Mouse (Mus musculus) liver, postnatal 0 days (tissue): Measurements from ENCODE around the gene Olfr20. TPM values are rescaled to one million over a fixed set of nuclear protein-coding genes. Genes with fewer than 3 reads are reported as not detected.
"Not testable (repeated sequence)": the region's sequence is repeated elsewhere in the genome, so short reads cannot be mapped to it uniquely, and the experiment has no call there.

Experiments
- ATAC-seq: fragments of 200-750 bp; cut with Nextera tagmentation; 2 replicates; pipeline ENCODE4 v1.8.0; 2017; ENCODE audit warnings: mild to moderate bottlenecking, moderate library complexity
- DNase-seq: peaks from one replicate; pipeline ENCODE4 v3.0.0-alpha.2; 2016
- H3K27ac ChIP-seq: fragments of 300-500 bp; sonication (generic); 2 replicates; pipeline ENCODE4 v1.5.1; 2014; ENCODE audit warnings: antibody characterized with exemption, moderate library complexity, mild to moderate bottlenecking, low read depth
- H3K27me3 ChIP-seq: fragments of 300-500 bp; sonication (generic); 2 replicates; pipeline ENCODE4 v1.6.1; 2014; ENCODE audit warnings: low read length, control low read depth, mixed read lengths; ENCODE audit not compliant: insufficient read depth
- H3K36me3 ChIP-seq: fragments of 300-500 bp; sonication (generic); replicated peaks from 2 replicates; pipeline ENCODE4 v1.6.1; 2014; ENCODE audit warnings: mild to moderate bottlenecking, control low read depth, low read length, moderate library complexity, mixed read lengths; ENCODE audit not compliant: insufficient read depth
- H3K4me1 ChIP-seq: fragments of 300-500 bp; sonication (generic); 2 replicates; pipeline ENCODE4 v1.6.1; 2014; ENCODE audit warnings: antibody characterized with exemption, mild to moderate bottlenecking, control low read depth; ENCODE audit not compliant: insufficient read depth
- H3K4me2 ChIP-seq: fragments of 300-500 bp; sonication (generic); 2 replicates; pipeline ENCODE4 v1.6.1; 2014; ENCODE audit warnings: low read depth, mild to moderate bottlenecking, low read length, moderate library complexity, mixed read lengths
- H3K4me3 ChIP-seq: fragments of 300-500 bp; sonication (generic); 2 replicates; pipeline ENCODE4 v1.5.1; 2014; ENCODE audit warnings: low read depth, low read length
- H3K9ac ChIP-seq: fragments of 300-500 bp; sonication (generic); replicated peaks from 2 replicates; pipeline ENCODE4 v1.6.1; 2014; ENCODE audit warnings: mild to moderate bottlenecking, moderate library complexity
- H3K9me3 ChIP-seq: fragments of 300-500 bp; sonication (generic); 2 replicates; pipeline ENCODE4 v1.6.1; 2016; ENCODE audit warnings: mild to moderate bottlenecking, control low read depth, low read length, mixed read lengths
- CTCF ChIP-seq: sonication (generic); IDR thresholded peaks from 2 replicates; pipeline ENCODE4 v1.5.1; 2016; ENCODE audit warnings: antibody characterized with exemption, low read depth
- EP300 ChIP-seq: IDR thresholded peaks from 2 replicates; pipeline ENCODE4 v1.6.1; 2016; ENCODE audit warnings: antibody characterized with exemption, low read depth, mild to moderate bottlenecking
- WGBS: fragments of 180-500 bp; shearing (Covaris S2); extraction: QIAGEN DNeasy Blood & Tissue Kit; methylation state at CpG from one replicate; pipeline ENCODE4 v1.1.7; 2014; ENCODE audit not compliant: insufficient replicate concordance; 5-methylcytosine and 5-hydroxymethylcytosine counted together
- polyA plus RNA-seq: library from polyadenylated mRNA; unstranded; fragments of >200 nt; fragmentation: Nextera tagmentation; extraction: Ambion mirVana; gene quantifications from 2 replicates; pipeline ENCODE4 v1.2.1, GENCODE M21; 2015

The Olfr20 gene
- 0.24 TPM in 1 of 2 replicates, not detected in the other for polyA plus RNA-seq

DNA sequence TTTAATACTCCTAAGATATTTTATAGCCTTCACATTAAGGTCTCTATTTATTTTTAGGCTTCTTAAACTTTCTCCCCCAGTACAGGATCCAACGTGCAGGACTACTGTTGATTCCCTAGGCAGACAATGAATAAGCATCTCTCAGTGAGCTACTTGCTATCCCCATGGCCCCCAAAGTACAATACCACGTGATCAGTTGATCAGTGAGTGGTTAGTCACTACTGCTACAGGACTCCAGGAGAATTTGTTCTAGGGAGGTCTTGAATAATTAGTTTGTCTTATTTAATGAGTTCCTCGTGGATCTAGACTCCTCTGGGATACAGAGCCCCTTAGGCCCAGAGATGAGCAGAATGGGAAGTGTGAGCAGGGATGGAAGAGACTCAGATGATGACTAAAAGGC is at the start of gene Olfr20:
Olfr20 (plus strand) TSS at position 301 of the 400 bp plus-strand sequence.
- ATAC-seq, result no peak
- Histone ChIP-seq H3K9me3 (no peaks in the 10 kb centered on the region), H3K27ac (no peak within 1 kb of the TSS)

DNA sequence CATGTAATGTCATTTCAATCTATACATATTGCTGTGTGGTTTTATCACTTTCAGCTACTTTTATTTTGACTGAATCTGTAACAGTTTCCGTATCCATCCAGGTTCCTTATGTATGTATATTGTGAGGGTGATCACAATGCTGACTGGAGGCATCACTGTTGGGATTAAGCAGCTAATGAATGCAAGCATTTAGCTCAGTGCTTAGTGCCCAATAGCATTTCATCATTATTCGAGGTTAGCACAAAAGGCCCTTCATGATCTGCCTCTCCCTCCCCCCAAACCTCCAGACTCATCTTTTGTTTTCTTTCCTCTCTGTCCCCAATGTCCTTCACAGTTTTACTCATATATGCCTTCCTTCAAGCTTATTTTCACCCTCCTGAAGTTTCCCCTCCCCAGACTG is 47.5 kb upstream of the Olfr20 start:
- no peak overlapping the region for H3K9ac ChIP-seq
- TF ChIP-seq EP300, result no peak
- TF ChIP-seq CTCF, result no peak
- H3K27ac ChIP-seq, result no peak overlapping the region
- DNase-seq, result no peak
- H3K36me3 ChIP-seq, result no peaks in the 10 kb centered on the region
- no peaks in the 10 kb centered on the region for H3K9me3 ChIP-seq
- ATAC-seq, result no peak
- no peak overlapping the region for H3K4me3 ChIP-seq
- H3K4me1 ChIP-seq, result no peaks in the 10 kb centered on the region
- WGBS, result 65% methylated on average over 2 of the region's 2 CpGs
- H3K4me2 ChIP-seq, result no peak overlapping the region
- no peaks in the 10 kb centered on the region for H3K27me3 ChIP-seq

More for the DNA sequence above, at the start of gene Olfr20:
- no peak within 1 kb of the TSS for H3K4me2 ChIP-seq
- no peaks in the 10 kb centered on the region for H3K27me3 ChIP-seq
- no peaks in the 10 kb centered on the region for H3K36me3 ChIP-seq
- DNase-seq, result no peak
- WGBS, result 34% methylated on average over 3 of the region's 3 CpGs
- no peaks in the 10 kb centered on the region for H3K4me1 ChIP-seq
- no peak within 1 kb of the TSS for H3K4me3 ChIP-seq
- H3K9ac ChIP-seq, result no peak within 1 kb of the TSS
- no peak for TF ChIP-seq EP300
- TF ChIP-seq CTCF, result no peak

DNA sequence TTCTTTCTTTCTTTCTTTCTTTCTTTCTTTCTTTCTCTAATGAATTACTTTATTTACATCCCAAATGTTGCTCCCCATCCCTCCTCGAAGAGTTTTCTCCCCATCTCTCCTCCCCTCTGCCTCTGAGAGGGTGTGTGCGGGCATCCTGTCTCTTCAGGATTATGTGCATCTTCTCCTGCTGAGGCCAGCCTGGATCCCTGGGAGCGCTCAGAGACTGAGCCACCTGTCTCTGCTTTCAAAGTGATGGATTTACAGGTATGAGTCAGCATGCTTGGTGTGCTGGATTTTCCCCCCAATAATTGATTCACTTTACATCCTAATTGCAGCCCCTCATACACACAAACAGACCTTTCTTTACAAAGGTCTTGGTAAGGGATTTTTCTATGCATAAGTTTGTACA is 34.6 kb upstream of the Olfr20 start:
- DNase-seq (no peak), ATAC-seq (no peak)
- Histone ChIP-seq H3K4me2 (no peak overlapping the region), H3K4me1 (no peaks in the 10 kb centered on the region), H3K27me3 (no peaks in the 10 kb centered on the region), H3K27ac (no peak overlapping the region), H3K9me3 (no peaks in the 10 kb centered on the region), H3K9ac (no peak overlapping the region), H3K4me3 (no peak overlapping the region), H3K36me3 (0 out of 2 replicates have a peak, but pooled peaks cover 2% of the 10 kb centered on the region)
- no peak for TF ChIP-seq CTCF
- TF ChIP-seq EP300, result no peak
- 52% methylated on average over 3 of the region's 3 CpGs for WGBS

GRCm38 (mm10) chr11:73318581-73318980 is 32.0 kb upstream of the Olfr20 start:
- H3K4me2 ChIP-seq, H3K4me3 ChIP-seq, H3K9me3 ChIP-seq, H3K9ac ChIP-seq, DNase-seq, H3K36me3 ChIP-seq, ATAC-seq, H3K27me3 ChIP-seq, H3K27ac ChIP-seq, H3K4me1 ChIP-seq: not testable (repeated sequence)
- 65% methylated on average over 2 of the region's 2 CpGs for WGBS

DNA sequence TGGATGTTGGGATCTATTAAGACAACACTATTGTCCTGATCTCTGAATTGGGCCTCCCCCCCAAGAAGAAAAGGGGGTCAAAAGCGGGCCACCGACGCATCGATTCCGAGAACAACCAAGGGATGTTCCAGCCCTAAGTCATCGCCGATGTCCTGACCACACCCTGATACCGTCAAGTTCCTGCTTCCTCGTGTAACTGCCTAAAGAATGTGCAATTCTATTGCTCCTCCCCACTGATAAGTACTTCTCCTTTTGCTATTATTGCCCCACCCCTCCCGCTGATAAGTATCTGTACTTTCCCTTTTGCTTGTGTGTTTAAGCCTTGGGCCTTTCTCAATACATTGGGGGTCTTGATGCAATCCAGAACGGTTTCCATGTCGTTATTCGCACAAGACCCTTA is 29.5 kb upstream of the Olfr20 start:
- not testable (repeated sequence) for ATAC-seq, H3K36me3 ChIP-seq, H3K9ac ChIP-seq, H3K4me1 ChIP-seq, H3K9me3 ChIP-seq, H3K4me2 ChIP-seq, H3K27ac ChIP-seq, DNase-seq, H3K4me3 ChIP-seq, H3K27me3 ChIP-seq
- 88% methylated on average over 13 of the region's 13 CpGs for WGBS

DNA sequence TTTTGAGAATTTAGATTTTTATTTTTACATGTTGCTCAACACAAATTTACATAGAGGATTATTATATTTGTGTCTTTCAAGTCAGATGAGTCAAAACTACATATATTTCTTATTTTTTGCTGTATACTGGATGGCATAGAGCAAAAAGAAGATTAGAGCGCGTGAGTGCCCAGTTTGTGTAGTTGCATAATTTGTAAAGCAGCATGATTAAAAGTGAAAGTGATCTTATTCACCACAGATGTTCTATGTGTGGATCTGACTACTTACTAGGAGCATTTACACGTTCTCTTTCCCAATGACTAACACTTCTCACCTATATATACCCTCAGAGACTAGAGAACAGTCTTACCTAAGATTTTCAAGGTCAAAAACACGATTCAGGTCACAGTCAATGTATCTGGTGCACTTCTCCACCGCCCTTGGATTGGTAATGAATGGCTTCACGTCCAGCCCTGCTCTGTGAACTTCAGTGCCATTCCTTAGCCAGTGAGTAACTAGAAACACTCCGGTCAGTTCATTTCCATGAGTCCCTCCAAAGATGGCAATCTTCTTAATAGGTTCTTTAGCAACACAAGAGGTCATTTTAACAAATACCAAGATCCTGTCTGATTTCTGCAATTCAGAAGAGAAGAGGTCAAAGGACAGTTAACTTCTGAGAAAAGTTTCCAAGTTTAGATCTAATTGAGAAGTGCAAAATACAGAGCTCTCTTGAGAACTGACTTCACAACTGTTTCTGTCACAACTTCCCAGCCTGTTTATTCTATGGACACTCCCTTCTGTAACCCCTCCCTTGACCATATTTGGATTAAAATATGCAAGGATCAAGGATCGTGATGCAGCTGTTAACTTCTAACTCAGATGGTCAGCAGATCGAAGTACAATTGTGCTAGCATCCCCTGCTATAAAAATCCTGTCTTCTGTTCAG is 26.4 kb upstream of the Olfr20 start:
- 49% methylated on average over 9 of the region's 9 CpGs for WGBS
- Histone ChIP-seq H3K9me3 (no peaks in the 10 kb centered on the region), H3K4me1 (peaks cover 3% of the 10 kb centered on the region; the same call in 1 of the 2 replicates), H3K4me2 (peak overlapping the region; percentile 63), H3K36me3 (no peaks in the 10 kb centered on the region), H3K9ac (peak overlapping the region; percentile 38; the same call in 1 of the 2 replicates), H3K27ac (peak overlapping the region; percentile 82), H3K4me3 (peak overlapping the region; percentile 32), H3K27me3 (no peaks in the 10 kb centered on the region)
- TF ChIP-seq EP300 (no peak), CTCF (no peak)
- no peak for DNase-seq
- ATAC-seq, result peak; percentile 24; the same call in 1 of the 2 replicates
